Mouse (Mus musculus): ENCODE measurements around the gene Gm10192. TPM values are rescaled to one million over a fixed set of nuclear protein-coding genes. Genes with fewer than 3 reads are reported as not detected.
"Not testable (repeated sequence)": the region's sequence is repeated elsewhere in the genome, so short reads cannot be mapped to it uniquely, and the experiment has no call there.

Gene Gm10192
- total RNA-seq (2021): not detected
- long read RNA-seq: 0 reads

DNA sequence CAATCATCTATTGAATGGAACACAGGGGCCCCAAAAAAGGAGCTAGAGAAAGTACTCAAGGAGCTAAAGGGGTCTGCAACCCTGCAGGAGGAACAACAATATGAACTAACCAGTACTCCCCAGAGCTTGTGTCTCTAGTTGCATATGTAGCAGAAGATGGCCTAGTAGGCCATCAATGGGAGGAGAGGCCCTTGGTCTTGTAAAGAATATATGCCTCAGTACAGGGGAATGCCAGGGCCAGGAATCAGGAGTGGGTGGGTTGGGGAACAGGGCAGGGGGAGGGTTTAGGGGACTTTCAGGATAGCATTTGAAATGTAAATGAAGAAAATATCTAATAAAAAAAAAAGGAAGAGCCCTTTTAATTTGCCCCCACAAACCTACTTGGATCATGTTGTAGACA lies at the start of gene Gm10192:
Gene Gm10192 (minus strand): TSS at position 101 of the 400 bp plus-strand sequence.
- DNase-seq (ENCODE audit: low spot score in 2 of 2): not testable (repeated sequence)

DNA sequence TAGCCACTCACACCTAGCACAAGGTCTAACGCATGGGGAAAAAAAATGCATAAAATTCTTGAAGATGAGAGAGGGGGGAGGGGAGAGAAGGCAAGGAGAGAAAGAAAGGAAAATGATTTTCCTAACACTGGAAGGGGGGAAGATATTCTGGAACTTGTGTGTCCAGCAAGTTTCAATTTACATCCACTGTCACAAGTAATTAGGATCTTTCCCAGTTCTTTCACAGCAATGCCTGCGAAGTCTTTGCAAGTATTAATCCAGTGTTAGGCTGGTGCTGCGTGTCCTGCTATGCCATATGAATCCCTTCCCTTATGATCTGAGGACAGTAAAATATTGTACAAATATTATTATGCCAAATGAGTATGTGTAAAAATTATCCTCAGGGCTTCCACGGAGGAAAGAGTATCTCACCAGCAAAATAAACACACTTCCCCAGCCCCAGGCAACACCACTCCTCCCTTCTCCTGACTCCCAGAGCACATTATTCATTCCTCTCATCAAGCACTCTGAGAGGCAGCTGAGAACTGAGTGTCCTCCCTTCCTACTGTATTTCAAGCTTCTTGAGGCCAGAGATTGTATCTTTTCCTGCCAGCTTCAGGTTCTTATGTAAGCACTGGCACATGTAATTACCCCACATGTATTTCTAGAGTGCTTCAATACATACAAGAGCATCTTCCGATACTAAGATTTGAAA lies 47.6 kb upstream of the Gm10192 start:
- no peak for DNase-seq (ENCODE audit: low spot score in 2 of 2)

DNA sequence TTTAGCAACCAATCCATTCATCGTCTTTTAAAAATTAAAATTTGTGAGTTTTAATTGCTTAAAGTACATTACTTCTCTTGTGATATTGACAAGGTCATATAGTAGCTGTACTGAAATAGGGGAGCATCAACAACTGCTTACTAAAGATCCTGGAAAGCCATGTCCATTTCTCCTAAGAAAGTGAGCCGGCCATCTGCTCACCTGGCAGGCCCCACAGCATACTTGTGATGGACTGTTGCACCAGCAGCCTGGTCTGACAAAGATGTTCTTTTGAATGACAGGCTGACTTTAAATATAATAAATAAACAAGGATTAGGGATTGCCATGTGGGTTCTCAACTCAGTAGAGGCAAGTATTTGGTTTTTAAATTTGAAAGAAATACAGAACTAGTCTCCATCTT lies 36.7 kb upstream of the Gm10192 start:
- no peak for DNase-seq (ENCODE audit: low spot score in 2 of 2)

DNA sequence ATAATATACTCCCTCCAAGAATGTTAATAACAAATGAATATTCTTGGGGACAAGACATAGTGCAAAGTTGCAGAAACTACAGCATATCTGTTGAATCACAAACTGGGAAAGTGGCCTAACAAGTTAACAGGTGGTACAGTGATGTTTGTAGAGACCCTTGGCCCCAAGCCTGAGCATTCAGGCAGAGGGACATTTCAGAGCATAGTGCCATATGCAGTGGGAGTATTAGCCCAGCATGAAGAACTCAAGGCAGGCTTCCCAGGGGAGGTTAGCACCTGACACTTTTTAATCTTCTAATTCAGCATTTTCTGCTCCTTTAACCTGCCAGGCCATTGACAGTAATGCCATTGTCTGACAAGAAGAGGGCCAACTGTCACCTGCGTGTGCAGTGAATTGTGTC lies 34.9 kb upstream of the Gm10192 start:
- no peak for DNase-seq (ENCODE audit: low spot score in 2 of 2)

DNA sequence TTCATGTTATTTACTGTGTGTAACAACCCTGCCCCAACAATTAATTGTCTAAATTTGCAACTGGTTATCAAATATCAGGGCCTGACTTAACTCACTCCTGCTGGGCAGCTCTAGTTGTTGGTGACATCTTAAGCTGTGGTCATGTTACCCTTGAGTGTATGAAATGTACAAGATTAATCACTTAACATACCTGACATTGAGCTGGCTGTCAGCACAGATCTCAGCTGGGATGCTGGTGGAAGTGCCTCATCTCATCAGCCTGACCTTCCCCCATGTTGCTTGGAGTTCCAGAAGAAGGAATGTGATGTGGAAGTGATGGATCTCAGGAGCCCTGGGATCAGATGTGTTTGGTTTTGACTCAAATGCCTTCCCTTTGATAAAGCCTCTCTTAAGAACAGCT lies 29.5 kb upstream of the Gm10192 start:
- DNase-seq (ENCODE audit: low spot score in 2 of 2): no peak

DNA sequence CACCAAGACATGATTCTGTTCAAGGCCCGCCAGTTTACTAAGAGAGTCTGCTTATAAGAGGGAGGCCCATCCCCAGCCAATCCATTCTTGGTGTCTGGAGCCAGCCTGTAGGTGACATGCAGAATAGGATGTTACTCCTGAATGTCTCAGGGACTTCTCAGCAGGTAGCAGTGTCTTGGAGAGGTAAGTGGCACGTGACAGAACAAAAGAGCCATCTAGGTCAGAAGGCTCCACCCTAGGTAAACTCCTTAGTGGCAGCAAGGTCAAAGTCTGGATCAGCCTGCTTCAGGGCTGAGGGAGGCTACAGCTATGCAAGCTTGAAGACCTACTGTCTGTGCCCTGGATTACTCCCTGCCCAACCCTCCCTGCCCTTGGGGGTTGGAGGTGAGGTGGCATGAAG lies 20.0 kb upstream of the Gm10192 start:
- DNase-seq (ENCODE audit: low spot score in 2 of 2): not testable (repeated sequence)

DNA sequence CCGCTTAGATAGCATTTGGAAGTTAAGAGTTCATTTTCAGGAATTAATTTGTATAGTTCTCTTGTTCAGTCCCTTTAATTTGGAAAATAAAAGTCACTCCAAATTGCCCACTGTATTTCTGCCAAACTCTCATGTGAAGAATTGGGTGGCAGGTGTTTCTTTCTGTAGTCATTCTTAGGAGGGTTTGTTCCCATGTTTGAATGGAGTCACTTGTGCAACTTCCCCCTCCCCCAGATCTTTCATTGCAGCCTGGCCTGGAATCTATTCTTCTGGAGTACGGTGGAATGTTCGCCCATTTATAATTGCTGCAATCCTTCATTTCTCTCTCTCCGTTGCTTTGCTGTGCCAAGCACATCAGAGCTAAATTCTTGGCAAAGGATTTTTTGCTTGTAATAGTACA lies 10.2 kb upstream of the Gm10192 start:
- peak; percentile 14 to 18 for DNase-seq (ENCODE audit: low spot score in 2 of 2)

DNA sequence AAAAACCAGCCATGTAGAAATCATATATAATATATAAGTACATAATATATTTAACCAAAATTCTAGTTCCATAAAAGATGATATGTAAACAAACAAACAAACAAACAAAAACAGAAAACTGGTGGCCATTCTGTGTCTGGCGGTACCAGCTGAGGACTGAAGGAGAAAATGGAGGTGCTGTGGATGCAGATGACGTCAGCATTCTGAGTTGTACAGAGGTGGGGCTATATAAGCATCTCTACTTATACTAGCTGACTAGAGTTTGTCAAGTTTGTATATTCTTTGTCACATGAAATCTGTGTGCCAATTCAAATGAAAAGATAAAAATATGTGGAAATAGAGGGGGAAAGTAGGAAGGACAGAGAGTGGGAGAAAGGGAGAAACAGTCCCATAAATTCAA lies 9.6 kb upstream of the Gm10192 start:
- no peak for DNase-seq (ENCODE audit: low spot score in 2 of 2)

DNA sequence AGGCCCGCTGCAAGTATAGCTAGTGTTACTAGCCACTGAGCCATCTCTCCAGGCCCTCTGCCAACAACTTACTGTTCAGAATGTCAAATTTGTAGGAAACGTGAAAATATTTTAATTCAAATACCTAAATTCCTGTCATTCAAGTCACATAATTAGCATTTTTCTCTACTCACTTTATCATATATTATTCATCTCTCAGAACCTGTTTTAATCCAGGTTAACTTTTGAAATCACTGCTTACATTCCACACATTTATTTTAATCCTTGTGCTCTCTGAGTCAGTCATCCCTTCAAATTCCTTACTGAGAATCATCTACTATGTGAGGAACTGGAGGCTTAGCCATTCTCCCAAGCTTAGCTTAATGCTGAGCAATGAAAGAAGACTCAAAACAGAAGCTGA lies 2.6 kb downstream of the Gm10192 start:
- DNase-seq (ENCODE audit: low spot score in 2 of 2): no peak

DNA sequence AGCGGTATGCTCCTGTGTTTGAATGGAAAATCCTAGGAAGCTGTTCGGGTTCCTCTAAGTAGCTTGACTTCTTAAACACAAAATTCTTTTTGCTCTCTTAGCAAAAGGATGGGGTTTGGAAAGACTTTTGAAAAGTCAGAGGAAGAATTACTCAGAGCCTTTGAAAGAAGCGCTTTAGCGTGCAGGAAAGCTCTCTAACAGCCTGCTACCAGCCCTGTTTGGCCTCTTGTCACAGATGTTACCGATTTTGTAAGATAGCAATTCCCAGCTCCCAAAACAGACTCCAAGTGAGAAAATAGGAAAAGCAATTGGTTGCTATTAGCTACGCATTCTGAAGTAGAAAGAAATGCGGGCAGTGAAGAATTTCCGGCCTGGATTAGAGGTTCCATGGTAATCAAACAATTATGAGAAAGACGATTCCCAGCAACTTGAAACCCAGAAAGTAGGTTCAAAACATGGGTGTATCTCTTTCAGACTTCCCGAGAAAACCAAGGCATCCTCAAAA lies 26.1 kb downstream of the Gm10192 start:
- DNase-seq (ENCODE audit: low spot score in 2 of 2): peak in 1 of 2 experiments; percentile 9

DNA sequence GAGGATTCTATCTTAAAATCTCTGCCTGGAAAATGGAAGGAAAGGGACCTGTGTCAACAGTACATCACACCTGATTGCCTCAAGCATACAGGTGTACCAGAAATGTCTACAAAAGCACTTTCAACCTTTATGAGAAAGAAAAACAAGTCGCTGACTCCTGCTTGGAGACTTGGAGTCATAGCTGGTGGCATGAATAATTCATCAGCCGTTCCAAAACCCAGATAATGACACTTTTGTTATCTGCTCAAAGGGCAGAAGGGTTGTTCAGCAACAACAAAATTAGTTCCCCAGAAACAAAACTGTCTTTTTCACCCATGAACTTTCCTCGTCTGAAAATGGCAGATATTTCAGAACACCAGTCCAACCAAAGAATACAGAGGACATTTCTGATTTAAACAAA lies 26.9 kb downstream of the Gm10192 start:
- no peak for DNase-seq (ENCODE audit: low spot score in 2 of 2)

DNA sequence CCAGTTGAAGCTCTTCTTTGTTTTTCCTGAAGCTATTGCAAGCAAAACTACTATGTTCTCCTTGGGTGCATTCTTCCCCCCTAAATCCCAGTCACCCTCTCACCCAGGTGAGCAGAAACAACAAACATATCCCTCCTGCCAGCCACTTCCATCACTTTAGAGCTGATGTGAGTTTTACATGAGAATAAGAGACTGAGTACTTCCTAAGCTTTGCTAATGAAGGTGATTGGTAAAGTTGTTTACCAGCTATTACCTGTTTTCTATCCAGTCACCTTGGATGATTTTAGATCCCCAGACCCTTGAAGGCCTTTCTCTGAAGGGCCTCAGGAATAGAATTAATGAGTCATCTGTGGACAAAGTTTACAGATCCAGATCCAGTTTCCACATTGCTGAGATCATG lies 29.4 kb downstream of the Gm10192 start:
- DNase-seq (ENCODE audit: low spot score in 2 of 2): no peak

DNA sequence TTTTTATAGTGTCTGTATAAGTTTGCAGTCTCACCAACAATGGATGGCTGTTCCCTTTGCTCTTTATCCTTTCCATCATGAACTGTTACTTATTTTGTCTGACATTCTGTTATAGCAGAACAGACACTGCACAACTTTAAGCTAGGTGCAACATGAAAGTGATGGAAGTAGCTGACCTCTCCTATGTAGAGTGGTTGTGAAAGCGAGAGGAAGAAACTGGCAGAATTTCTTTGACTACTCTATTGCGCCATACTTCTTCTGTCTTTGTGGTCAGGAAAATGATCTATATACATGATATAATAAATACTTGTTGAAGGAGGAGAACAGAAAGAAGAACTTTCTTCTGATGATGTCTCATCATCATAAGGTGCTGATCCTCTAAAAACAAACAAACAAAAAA lies 40.5 kb downstream of the Gm10192 start:
- DNase-seq (ENCODE audit: low spot score in 2 of 2): no peak

Data from layer of hippocampus, postnatal 10 days (tissue).